Mouse (Mus musculus) heart, adult 2 months (tissue): Measurements from ENCODE around the gene Fkbp2.

Experiments
- CTCF ChIP-seq: fragments of 200-600 bp; IDR thresholded peaks from 2 replicates; pipeline ENCODE4 v1.8.1; 2022; ENCODE audit warnings: antibody characterized with exemption, mild to moderate bottlenecking, moderate library complexity
- POLR2A ChIP-seq: fragments of 200-500 bp; IDR thresholded peaks from 2 replicates; pipeline ENCODE4 v1.6.1; 2011; ENCODE audit warnings: mild to moderate bottlenecking, low read depth, low read length, control low read depth; ENCODE audit not compliant: insufficient read depth

GRCm38 (mm10) chr19:6951381-6951968, 28.8 kb downstream of the Fkbp2 start:
- no peak for TF ChIP-seq CTCF
- TF ChIP-seq POLR2A, result peak; percentile 85
